Mouse (Mus musculus): Measurements from ENCODE around the gene Ino80. TPM values are rescaled to one million over a fixed set of nuclear protein-coding genes. Genes with fewer than 3 reads are reported as not detected.
"Not testable (repeated sequence)": the region's sequence is repeated elsewhere in the genome, so short reads cannot be mapped to it uniquely, and the experiment has no call there.

Ino80 gene
- total RNA-seq (2021) = 10 to 100 TPM in 1 of 2 experiments, 1 to 10 TPM in 1; 10.0 to 12.0 TPM
- long read RNA-seq, experiment 1, partial matches to known transcripts = 0 of 1 reads
- long read RNA-seq, experiment 1, other reads (novel, unspliced or antisense) = 1 of 1 reads
- long read RNA-seq, experiment 2, full-length matches to known transcripts = 1 of 5 reads
- long read RNA-seq, experiment 2, partial matches to known transcripts = 4 of 5 reads
- long read RNA-seq, experiment 2, other reads (novel, unspliced or antisense) = 0 of 5 reads

DNA sequence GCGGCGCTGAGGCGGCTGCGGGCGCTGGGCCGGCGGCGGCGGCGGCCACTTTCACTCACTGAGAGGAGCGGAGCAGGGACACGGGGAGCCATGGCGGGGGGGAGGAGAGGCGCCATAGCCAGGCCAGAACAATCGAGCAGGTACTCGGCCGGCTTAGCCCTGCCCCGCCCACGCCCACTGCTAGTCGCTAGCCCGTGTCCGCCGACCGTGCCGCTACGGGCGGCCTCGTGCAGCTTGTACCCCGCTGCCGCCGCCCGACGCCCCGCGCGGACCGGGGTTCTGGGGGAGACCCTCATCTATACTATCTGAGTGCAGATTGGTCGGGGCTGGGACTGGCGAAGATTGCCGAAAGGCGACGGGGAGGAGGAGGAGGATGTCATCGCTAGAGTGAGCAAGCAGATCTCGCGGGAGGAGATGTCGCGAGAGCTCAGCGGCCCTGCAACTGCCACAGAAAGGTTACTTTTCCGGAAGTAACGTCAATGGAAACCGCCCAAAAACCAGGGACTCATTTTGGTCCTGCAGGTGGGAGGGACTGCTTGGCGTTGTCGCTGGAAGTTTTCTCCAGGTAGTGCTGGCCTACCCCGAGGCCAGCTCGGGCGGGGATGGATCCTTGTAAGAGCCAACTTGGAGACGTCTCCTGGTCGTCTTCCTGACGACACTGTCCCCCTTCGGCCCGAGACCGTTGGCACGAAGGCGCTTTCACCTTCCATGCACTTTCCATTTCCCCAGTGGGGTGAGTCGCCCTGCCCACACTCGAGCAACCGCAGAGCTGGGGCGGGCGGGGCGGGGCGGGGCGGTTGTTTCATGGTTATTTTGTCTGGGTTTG is at the start of gene Ino80:
TSS of gene Ino80 (minus strand) at position 117 of the 826 bp plus-strand sequence.
- intact Hi-C loops (cut with DNase I) = loop anchor here (5.0 kb wide), 1 partner anchor 70 kb away; the partner anchor contains the start of genes Chp1 and Exd1
- peak; percentile 98 to 99 for DNase-seq

- no peak for DNase-seq
- intact Hi-C loops (cut with DNase I) = no loop called here
Observed at GRCm38 (mm10) chr2:119525422-119525821, 47.9 kb upstream of the Ino80 start.

DNA sequence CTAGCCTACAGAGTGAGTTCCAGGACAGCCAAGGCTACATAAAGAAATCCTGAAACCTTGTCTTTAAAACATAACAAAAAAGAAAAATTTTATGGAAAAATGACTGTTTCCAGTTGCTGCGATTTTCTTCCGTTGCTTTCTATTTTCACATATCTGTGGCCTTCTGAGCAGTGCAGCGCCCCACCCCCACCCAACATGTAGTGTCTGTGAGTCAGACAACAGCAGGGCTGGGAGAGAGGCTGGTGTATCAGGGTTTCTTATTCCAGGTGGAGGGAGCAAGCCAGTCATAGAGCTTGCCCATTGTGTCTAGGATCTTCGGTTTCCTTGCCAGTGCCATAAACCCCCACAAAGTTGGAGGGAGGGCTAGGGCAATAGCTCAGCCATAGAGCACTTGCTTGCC is 46.3 kb upstream of the Ino80 start:
- intact Hi-C loops (cut with DNase I) = no loop called here
- no peak for DNase-seq

DNA sequence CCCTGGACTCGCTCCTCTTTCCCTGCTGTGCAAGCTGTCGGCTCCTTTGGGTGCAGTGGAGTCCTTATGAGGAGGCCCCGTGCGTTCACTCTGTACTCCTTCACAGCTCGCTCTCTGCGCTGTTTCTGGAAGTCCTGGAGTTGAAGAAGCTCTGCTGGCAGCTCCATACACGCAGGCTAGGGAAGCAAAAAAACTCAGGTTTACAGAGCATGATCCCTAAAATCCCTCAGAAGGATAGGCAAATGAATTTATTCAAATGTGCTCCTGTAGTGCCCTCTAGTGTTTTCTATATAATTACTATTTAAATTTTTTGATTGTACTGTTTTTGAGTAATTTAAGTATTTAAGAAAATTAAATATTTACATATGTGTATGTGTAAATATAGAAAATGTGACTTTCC is 43.1 kb upstream of the Ino80 start:
- intact Hi-C loops (cut with DNase I) = no loop called here

GRCm38 (mm10) chr2:119516811-119517210 is 39.3 kb upstream of the Ino80 start:
- intact Hi-C loops (cut with DNase I) = no loop called here

More for the DNA sequence above, 43.1 kb upstream of the Ino80 start:
- DNase-seq = no peak

GRCm38 (mm10) chr2:119514026-119514522 is 36.6 kb upstream of the Ino80 start:
- intact Hi-C loops (cut with DNase I) = no loop called here
- no peak for DNase-seq

More at GRCm38 (mm10) chr2:119516811-119517210, 39.3 kb upstream of the Ino80 start:
- DNase-seq = no peak

- intact Hi-C loops (cut with DNase I) = no loop called here
- DNase-seq = no peak
Observed at GRCm38 (mm10) chr2:119512292-119512691, 34.8 kb upstream of the Ino80 start.

GRCm38 (mm10) chr2:119510856-119511255 is 33.4 kb upstream of the Ino80 start:
- DNase-seq = no peak
- intact Hi-C loops (cut with DNase I) = no loop called here

DNA sequence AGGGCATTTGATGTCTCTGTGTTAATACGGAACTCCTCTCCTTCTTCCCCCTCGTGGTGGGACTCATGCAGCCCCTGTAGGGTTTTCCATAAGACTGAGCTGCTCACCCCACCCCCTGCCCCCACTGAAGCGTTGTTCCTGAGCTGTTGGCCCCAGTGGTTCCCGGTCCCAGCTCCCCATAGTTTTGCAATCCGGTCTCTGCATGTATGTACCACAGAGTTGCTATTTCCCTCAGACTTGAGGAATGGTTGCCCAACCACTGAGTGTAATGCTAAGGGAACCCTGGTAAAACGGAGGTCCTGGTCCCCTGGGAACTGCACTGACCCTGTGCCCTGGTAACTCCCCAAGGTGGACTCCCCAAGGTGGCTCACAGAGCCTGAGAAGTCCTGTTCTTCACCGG is 31.0 kb upstream of the Ino80 start:
- not testable (repeated sequence) for DNase-seq

GRCm38 (mm10) chr2:119507108-119507507 is 29.6 kb upstream of the Ino80 start:
- no peak for DNase-seq
- intact Hi-C loops (cut with DNase I) = no loop called here

More for the DNA sequence above, 31.0 kb upstream of the Ino80 start:
- intact Hi-C loops (cut with DNase I) = not testable (repeated sequence)

- DNase-seq = no peak
- intact Hi-C loops (cut with DNase I) = no loop called here
Observed at GRCm38 (mm10) chr2:119500965-119501652, 23.6 kb upstream of the Ino80 start.

- no peak for DNase-seq
- intact Hi-C loops (cut with DNase I) = no loop called here
Observed at GRCm38 (mm10) chr2:119498859-119499258, 21.4 kb upstream of the Ino80 start.

DNA sequence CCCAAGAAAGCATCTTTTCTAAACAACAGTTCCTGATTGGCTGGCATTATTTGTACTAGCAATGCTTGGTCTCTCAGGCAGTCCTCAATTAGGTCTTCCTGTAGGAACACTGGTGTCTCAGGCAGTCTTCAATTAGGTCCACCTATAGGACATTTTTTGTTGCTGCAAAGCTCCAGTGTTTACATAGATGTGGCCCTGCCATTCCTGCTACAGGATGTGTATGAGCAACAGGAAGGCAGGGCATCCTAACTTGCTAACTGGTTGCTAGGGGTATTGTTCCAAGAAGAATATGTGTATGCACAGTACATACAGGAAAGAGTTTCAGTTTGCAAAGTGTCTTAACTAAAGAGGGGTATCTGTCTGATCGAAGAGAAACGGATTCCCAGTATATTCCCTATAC is 18.6 kb upstream of the Ino80 start:
- intact Hi-C loops (cut with DNase I) = no loop called here
- DNase-seq = no peak

DNA sequence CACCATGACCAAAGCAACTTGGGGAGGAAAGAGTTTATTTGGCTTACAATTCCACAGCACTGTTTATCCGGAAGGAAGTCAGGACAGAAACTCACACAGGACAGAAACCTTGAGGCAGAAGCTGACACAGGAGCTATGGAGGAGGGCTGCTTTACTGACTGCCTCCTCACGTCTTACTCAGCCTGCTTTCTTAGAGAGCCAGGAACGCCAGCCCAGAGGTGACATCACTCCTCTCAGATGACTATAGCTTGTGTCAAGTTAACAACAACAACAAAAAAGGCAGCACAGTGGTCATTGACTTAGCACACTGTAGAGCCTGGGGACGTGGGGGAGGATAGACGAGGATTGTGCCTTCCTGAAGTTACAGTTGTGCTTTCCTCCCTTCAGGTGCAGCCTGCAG is 14.5 kb upstream of the Ino80 start:
- no peak for DNase-seq
- intact Hi-C loops (cut with DNase I) = no loop called here

DNA sequence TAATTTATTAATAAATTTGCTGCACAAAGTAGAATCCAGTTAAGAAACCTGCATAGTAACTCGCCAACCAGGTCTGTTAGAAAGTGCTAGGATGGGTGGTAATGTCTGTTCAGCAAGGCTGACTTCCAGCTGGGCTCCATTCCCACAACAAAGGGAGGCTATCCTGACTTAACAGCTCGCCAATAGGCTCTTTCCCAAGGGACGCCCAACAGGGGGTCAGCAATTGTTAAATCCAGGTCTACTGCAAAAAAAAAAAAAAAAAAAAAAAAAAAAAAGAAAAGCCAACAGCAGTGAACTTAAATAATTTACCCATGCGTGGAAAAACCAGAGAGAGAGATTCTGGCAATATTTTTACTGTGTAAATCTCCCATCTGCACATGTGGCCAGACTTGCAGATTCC is 9.0 kb upstream of the Ino80 start:
- intact Hi-C loops (cut with DNase I) = no loop called here
- DNase-seq = no peak

GRCm38 (mm10) chr2:119482307-119482706 is 4.8 kb upstream of the Ino80 start:
- intact Hi-C loops (cut with DNase I) = no loop called here
- DNase-seq = no peak

- intact Hi-C loops (cut with DNase I) = loop anchor here (5.0 kb wide), 1 partner anchor 69 kb away; the partner anchor contains the start of genes Chp1 and Exd1
- DNase-seq = no peak
Observed at GRCm38 (mm10) chr2:119478397-119478749, 886 bp upstream of the Ino80 start.

DNA sequence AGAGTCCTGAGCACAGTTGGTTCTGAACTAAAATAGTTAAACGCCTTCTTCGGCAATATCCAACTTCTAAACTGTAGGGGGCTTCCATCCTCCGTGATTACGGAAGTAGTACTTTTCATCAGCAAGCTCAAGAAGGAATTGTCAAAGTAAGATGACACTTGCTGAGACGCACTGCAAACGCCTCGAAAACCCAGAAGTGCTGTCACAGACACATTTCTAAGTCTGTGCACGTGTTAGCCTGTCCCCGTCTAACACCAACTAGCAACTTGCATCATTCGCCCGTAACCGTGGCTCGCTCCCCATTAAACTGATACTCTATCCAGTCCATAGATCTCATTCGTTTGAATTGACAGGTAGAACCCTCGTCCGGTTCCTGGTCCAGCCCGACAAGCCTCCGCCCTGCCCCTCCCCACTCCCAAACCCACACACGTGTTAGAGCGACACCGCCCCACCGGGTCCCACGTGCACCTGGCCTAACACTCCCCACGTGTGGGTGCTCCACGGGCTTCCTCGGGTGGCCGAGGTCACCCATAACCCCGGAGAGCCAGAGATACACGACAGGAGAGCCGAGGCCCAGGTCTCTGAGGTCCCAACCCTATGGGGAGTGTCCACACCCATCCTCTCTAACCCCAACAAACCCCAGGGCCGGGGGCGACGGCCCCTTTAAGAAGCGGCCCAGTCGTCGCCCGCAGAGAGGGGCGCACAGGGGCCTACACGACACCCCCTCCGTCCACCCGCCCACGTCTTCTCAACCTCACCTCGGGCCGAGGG is 681 bp downstream of the Ino80 start:
- DNase-seq = peak; percentile 64 to 73
- intact Hi-C loops (cut with DNase I) = loop anchor here (5.0 kb wide), 1 partner anchor 70 kb away; the partner anchor contains the start of genes Chp1 and Exd1

GRCm38 (mm10) chr2:119476166-119476565 is 1.3 kb downstream of the Ino80 start:
- no peak for DNase-seq
- intact Hi-C loops (cut with DNase I) = loop anchor here (5.0 kb wide), 1 partner anchor 71 kb away; the partner anchor contains the start of genes Chp1 and Exd1

GRCm38 (mm10) chr2:119463945-119464344 is 13.5 kb downstream of the Ino80 start:
- intact Hi-C loops (cut with DNase I) = no loop called here
- no peak for DNase-seq
